Mouse (Mus musculus) lung, embryonic 15.5 days (tissue): ENCODE results near the gene Canx. TPM values are rescaled to one million over a fixed set of nuclear protein-coding genes. Genes with fewer than 3 reads are reported as not detected.
"Not testable (repeated sequence)": the region's sequence is repeated elsewhere in the genome, so short reads cannot be mapped to it uniquely, and the experiment has no call there.

Source experiments
- ATAC-seq: fragments of 200-750 bp; cut with Nextera tagmentation; 2 replicates; pipeline ENCODE4 v1.8.0; 2017; ENCODE audit warnings: moderate number of reproducible peaks, borderline replicate concordance; ENCODE audit not compliant: low FRiP score, low TSS enrichment; ENCODE audit errors: extremely low read depth
- H3K27ac ChIP-seq: fragments of 300-500 bp; sonication (generic); 2 replicates; pipeline ENCODE4 v1.5.1; 2015; ENCODE audit warnings: moderate library complexity, mild to moderate bottlenecking, inconsistent platforms
- H3K27me3 ChIP-seq: fragments of 300-500 bp; sonication (generic); 2 replicates; pipeline ENCODE4 v1.6.1; 2015; ENCODE audit warnings: inconsistent platforms
- H3K36me3 ChIP-seq: fragments of 300-500 bp; sonication (generic); 2 replicates; pipeline ENCODE4 v1.6.1; 2015; ENCODE audit warnings: inconsistent platforms
- H3K4me1 ChIP-seq: fragments of 300-500 bp; sonication (generic); 2 replicates; pipeline ENCODE4 v1.6.1; 2015; ENCODE audit warnings: inconsistent platforms
- H3K4me2 ChIP-seq: fragments of 300-500 bp; sonication (generic); 2 replicates; pipeline ENCODE4 v1.6.1; 2015; ENCODE audit warnings: inconsistent platforms, mild to moderate bottlenecking, moderate library complexity
- H3K4me3 ChIP-seq: fragments of 300-500 bp; sonication (generic); 2 replicates; pipeline ENCODE4 v1.5.1; 2015; ENCODE audit warnings: mild to moderate bottlenecking, inconsistent platforms
- H3K9ac ChIP-seq: fragments of 300-500 bp; sonication (generic); 2 replicates; pipeline ENCODE4 v1.6.1; 2015; ENCODE audit warnings: inconsistent platforms
- H3K9me3 ChIP-seq: fragments of 300-500 bp; sonication (generic); 2 replicates; pipeline ENCODE4 v1.6.1; 2016; ENCODE audit warnings: inconsistent platforms
- WGBS: fragments of 180-500 bp; shearing (Covaris S2); methylation state at CpG from one replicate; pipeline ENCODE4 v1.1.7; 2015; 5-methylcytosine and 5-hydroxymethylcytosine counted together
- polyA plus RNA-seq: library from polyadenylated mRNA; unstranded; fragments of >200 nt; fragmentation: Nextera tagmentation; extraction: Ambion mirVana; gene quantifications from 2 replicates; pipeline ENCODE4 v1.2.1, GENCODE M21; 2015

Canx gene
- 352 and 360 TPM in 2 replicates for polyA plus RNA-seq

DNA sequence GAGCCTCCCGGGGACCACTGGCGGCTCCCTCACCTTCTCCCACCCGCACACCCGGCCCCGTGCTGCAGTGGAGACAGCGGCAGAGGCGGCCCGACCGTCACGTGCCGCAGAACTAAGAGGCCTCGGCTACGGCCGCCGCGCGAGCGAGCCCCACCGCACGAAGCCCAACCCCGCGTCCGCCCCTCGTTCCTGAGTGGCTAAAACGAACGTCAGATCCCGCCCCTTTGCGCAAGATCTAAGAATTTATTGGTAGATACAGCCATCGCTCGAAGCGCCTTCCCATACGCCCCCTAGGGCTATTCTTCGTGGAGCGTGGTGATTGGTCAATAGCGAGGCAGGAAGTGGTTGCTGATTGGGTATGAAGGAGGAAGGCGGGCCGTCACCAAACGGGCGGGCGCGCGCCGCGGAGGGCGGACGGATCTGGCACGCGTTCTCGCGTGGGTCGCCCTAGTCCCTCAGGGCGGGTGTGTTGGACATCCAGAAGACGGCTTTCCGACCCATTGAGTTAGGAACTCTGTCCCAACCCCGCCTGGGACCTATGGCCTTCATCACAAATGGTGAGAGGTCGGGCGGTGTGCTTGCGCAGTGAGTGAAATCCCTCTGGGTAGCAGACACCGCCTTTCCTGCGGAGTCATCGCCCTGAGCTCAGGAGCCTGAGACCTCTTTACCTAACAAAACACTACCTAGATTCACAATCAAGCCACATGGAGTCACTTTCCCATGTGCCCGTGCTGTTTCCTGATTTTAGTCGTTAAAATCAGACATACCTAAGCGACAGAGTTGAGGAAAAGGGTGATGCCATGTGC, at the start of gene Canx:
Canx (minus strand) TSS at position 178 of the 806 bp plus-strand sequence.
- Histone ChIP-seq H3K4me1 (peaks cover 26% of the 10 kb centered on the region), H3K27ac (peak within 1 kb of the TSS; percentile 93), H3K4me3 (peak within 1 kb of the TSS; percentile 98), H3K4me2 (peak within 1 kb of the TSS; percentile 69), H3K9me3 (no peaks in the 10 kb centered on the region), H3K9ac (peak within 1 kb of the TSS; percentile 99), H3K27me3 (no peaks in the 10 kb centered on the region), H3K36me3 (no peaks in the 10 kb centered on the region)
- ATAC-seq, result peak; percentile 99
- under 1% methylated on average over 64 of the region's 64 CpGs for WGBS

- no peaks in the 10 kb centered on the region for H3K9me3 ChIP-seq
- H3K36me3 ChIP-seq, result peaks cover 5% of the 10 kb centered on the region; the same call in 1 of the 2 replicates
- no peak for ATAC-seq
- H3K4me3 ChIP-seq, result no peak overlapping the region
- no peak overlapping the region for H3K4me2 ChIP-seq
- no peak overlapping the region for H3K27ac ChIP-seq
- WGBS, result 83% methylated on average over 13 of the region's 13 CpGs
- H3K27me3 ChIP-seq, result no peaks in the 10 kb centered on the region
- H3K9ac ChIP-seq, result no peak overlapping the region
- peaks cover 23% of the 10 kb centered on the region for H3K4me1 ChIP-seq
Measured at GRCm38 (mm10) chr11:50374286-50375015, 49.0 kb upstream of the Canx start.

- Histone ChIP-seq H3K36me3 (no peaks in the 10 kb centered on the region), H3K4me1 (peaks cover 18% of the 10 kb centered on the region), H3K9me3 (no peaks in the 10 kb centered on the region), H3K27ac (no peak overlapping the region), H3K4me3 (no peak overlapping the region), H3K27me3 (no peaks in the 10 kb centered on the region), H3K9ac (no peak overlapping the region), H3K4me2 (no peak overlapping the region)
- 95% methylated on average over 1 of the region's 1 CpGs for WGBS
- no peak for ATAC-seq
Measured at GRCm38 (mm10) chr11:50373621-50374020, 48.1 kb upstream of the Canx start.

GRCm38 (mm10) chr11:50373086-50373485, 47.6 kb upstream of the Canx start:
- Histone ChIP-seq H3K27ac (no peak overlapping the region), H3K4me1 (peaks cover 18% of the 10 kb centered on the region), H3K36me3 (no peaks in the 10 kb centered on the region), H3K9me3 (no peaks in the 10 kb centered on the region), H3K4me2 (no peak overlapping the region), H3K9ac (no peak overlapping the region), H3K27me3 (no peaks in the 10 kb centered on the region), H3K4me3 (no peak overlapping the region)
- ATAC-seq, result no peak

GRCm38 (mm10) chr11:50371911-50372310, 46.4 kb upstream of the Canx start:
- no peak for ATAC-seq
- Histone ChIP-seq H3K4me1 (peaks cover 18% of the 10 kb centered on the region), H3K9ac (no peak overlapping the region), H3K4me3 (no peak overlapping the region), H3K36me3 (no peaks in the 10 kb centered on the region), H3K27me3 (no peaks in the 10 kb centered on the region), H3K4me2 (no peak overlapping the region), H3K27ac (no peak overlapping the region), H3K9me3 (no peaks in the 10 kb centered on the region)
- WGBS, result 95% methylated on average over 1 of the region's 1 CpGs

GRCm38 (mm10) chr11:50371399-50371841, 45.9 kb upstream of the Canx start:
- peak overlapping the region; percentile 72 for H3K4me2 ChIP-seq
- H3K27ac ChIP-seq, result no peak overlapping the region
- peak; percentile 50; the same call in 1 of the 2 replicates for ATAC-seq

DNA sequence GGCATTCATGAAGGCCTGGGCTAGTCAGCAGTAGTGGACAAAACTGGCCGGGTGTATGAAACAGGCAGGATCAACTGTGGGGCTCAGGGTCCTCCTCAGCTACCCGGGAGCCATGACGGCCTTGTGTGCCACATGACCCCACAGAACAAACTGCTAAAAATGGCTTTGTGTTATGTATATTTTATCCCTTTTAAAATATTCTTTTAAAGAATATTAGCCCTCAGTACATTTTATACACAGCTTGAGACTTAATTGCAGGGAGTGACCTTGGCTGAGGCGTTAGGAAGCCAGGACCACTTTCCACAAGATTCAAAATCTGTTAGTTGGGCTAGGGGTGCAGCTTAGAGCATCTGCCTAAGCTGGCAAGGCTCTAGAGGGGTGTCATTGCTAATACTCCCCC, 45.5 kb upstream of the Canx start:
- peaks cover 11% of the 10 kb centered on the region for H3K4me1 ChIP-seq
- no peak overlapping the region for H3K4me3 ChIP-seq
- H3K36me3 ChIP-seq, result no peaks in the 10 kb centered on the region
- 61% methylated on average over 4 of the region's 4 CpGs for WGBS
- peak overlapping the region; percentile 72 for H3K4me2 ChIP-seq
- no peak overlapping the region for H3K27ac ChIP-seq
- no peaks in the 10 kb centered on the region for H3K27me3 ChIP-seq
- H3K9me3 ChIP-seq, result no peaks in the 10 kb centered on the region
- peak overlapping the region; percentile 56; the same call in 1 of the 2 replicates for H3K9ac ChIP-seq
- ATAC-seq, result no peak

More at GRCm38 (mm10) chr11:50371399-50371841, 45.9 kb upstream of the Canx start:
- no peaks in the 10 kb centered on the region for H3K36me3 ChIP-seq
- H3K9ac ChIP-seq, result peak overlapping the region; percentile 56
- no peaks in the 10 kb centered on the region for H3K9me3 ChIP-seq
- no peaks in the 10 kb centered on the region for H3K27me3 ChIP-seq
- WGBS, result under 1% methylated on average over 18 of the region's 18 CpGs
- H3K4me1 ChIP-seq, result peaks cover 15% of the 10 kb centered on the region
- H3K4me3 ChIP-seq, result peak overlapping the region; percentile 45

GRCm38 (mm10) chr11:50369360-50369911, 44.0 kb upstream of the Canx start:
- H3K27ac ChIP-seq, result no peak overlapping the region
- 87% methylated on average over 5 of the region's 5 CpGs for WGBS
- H3K4me2 ChIP-seq, result no peak overlapping the region
- H3K9ac ChIP-seq, result no peak overlapping the region
- no peak for ATAC-seq
- peaks cover 9% of the 10 kb centered on the region for H3K4me1 ChIP-seq
- H3K4me3 ChIP-seq, result no peak overlapping the region
- H3K36me3 ChIP-seq, result no peaks in the 10 kb centered on the region
- H3K9me3 ChIP-seq, result no peaks in the 10 kb centered on the region
- H3K27me3 ChIP-seq, result no peaks in the 10 kb centered on the region

- no peak overlapping the region for H3K27ac ChIP-seq
- H3K4me1 ChIP-seq, result peaks cover 9% of the 10 kb centered on the region
- H3K4me3 ChIP-seq, result no peak overlapping the region
- H3K9ac ChIP-seq, result no peak overlapping the region
- ATAC-seq, result no peak
- 88% methylated on average over 9 of the region's 9 CpGs for WGBS
- H3K27me3 ChIP-seq, result no peaks in the 10 kb centered on the region
- H3K9me3 ChIP-seq, result no peaks in the 10 kb centered on the region
- H3K4me2 ChIP-seq, result no peak overlapping the region
- no peaks in the 10 kb centered on the region for H3K36me3 ChIP-seq
Measured at GRCm38 (mm10) chr11:50367531-50367930, 42.1 kb upstream of the Canx start.

- no peak overlapping the region for H3K4me3 ChIP-seq
- H3K4me2 ChIP-seq, result no peak overlapping the region
- H3K9ac ChIP-seq, result no peak overlapping the region
- no peaks in the 10 kb centered on the region for H3K27me3 ChIP-seq
- H3K27ac ChIP-seq, result no peak overlapping the region
- H3K36me3 ChIP-seq, result no peaks in the 10 kb centered on the region
- no peaks in the 10 kb centered on the region for H3K9me3 ChIP-seq
- no peak for ATAC-seq
- no peaks in the 10 kb centered on the region for H3K4me1 ChIP-seq
Measured at GRCm38 (mm10) chr11:50365322-50365721, 39.8 kb upstream of the Canx start.

GRCm38 (mm10) chr11:50364548-50364947, 39.1 kb upstream of the Canx start:
- no peak for ATAC-seq
- Histone ChIP-seq H3K36me3 (no peaks in the 10 kb centered on the region), H3K27me3 (no peaks in the 10 kb centered on the region), H3K27ac (no peak overlapping the region), H3K9ac (no peak overlapping the region), H3K4me2 (no peak overlapping the region), H3K4me3 (no peak overlapping the region), H3K4me1 (no peaks in the 10 kb centered on the region), H3K9me3 (no peaks in the 10 kb centered on the region)
- 3% methylated on average over 4 of the region's 4 CpGs for WGBS

- H3K9ac ChIP-seq, H3K4me3 ChIP-seq, ATAC-seq, H3K9me3 ChIP-seq, H3K36me3 ChIP-seq, H3K4me2 ChIP-seq, H3K27me3 ChIP-seq, H3K27ac ChIP-seq, H3K4me1 ChIP-seq: not testable (repeated sequence)
- 72% methylated on average over 1 of the region's 1 CpGs for WGBS
Measured at GRCm38 (mm10) chr11:50361282-50361681, 35.8 kb upstream of the Canx start.
